Mouse (Mus musculus): ENCODE data around the gene Tbx6.

DNA sequence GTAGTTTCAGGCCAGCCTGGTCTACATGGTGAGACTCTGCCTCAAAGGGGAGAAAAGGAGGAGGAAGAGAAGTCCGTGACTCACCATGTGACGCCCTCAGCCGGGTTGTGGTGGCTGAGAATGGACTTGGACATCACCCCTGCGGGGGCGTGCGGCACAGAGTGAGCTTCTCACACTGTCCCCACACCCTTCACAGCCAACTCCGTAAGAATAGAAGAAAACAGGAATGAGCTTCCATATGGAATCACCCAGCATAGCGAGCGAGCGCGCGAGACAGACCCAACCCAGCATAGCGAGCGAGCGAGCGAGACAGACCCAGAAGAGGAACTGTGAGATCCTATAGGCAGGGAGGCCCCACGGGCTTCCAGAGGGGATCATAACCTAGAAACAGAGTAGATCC lies 41.7 kb upstream of the Tbx6 start:
- TF ChIP-seq CTCF (IDR thresholded peaks at IDR 0.05; ENCODE audit: extremely low read depth, insufficient read depth, low read length) (no peak), POLR2A (IDR thresholded peaks at IDR 0.05; ENCODE audit: extremely low read depth, insufficient read depth, low read length) (no peak)

Measured in cortical plate, adult 2 months (tissue).